In the genomic region with DNA sequence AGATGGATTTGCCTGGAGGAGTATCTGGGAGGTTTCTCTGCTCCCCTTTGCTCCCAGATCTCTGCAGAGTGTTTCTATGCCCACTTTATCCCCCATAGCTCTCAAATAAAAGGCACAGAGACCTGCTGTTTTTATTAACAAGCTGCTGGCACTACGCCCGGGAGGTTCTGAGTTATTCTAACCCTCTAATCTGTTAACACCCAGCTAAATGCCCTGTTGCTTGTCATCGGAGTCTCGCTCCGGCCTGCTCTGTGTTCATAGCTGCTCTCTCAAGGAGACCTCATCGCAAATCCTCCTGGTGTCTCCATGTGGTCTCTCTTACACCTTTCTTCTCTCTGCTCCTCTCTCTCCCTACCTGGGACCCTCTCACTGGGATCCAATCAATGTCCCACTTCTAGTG, we compare ENCODE assay signal across 10 mouse cellular contexts. TPM values are rescaled to one million over a fixed set of nuclear protein-coding genes. Genes with fewer than 3 reads are reported as not detected.
DNase-seq lines count a peak whose midpoint lies in the region; TF ChIP-seq lines count a peak whose summit lies in the region.
"Had no signal": no experiment of that assay in that cellular context is flagged by ENCODE, and none has a peak within 500 bp of the region (broad histone marks: within the 10 kb centered on the region; RNA-seq: fewer than 3 reads in every experiment).

No protein-coding gene starts in this region.

- H3K27ac ChIP-seq in heart, adult 2 months: peak overlapping the region; percentile 26; the same call in 1 of the 2 replicates

- no peaks in the 10 kb centered on the region for H3K36me3 ChIP-seq in heart, adult 2 months (ENCODE audit: control insufficient read depth, insufficient read depth, low read length)

- peak; percentile 32 to 41 for DNase-seq in layer of hippocampus, postnatal 10 days (ENCODE audit: low spot score in 2 of 2)
- no peak for DNase-seq in layer of hippocampus, adult 9-11 months
- DNase-seq in brain, adult 2 months (ENCODE audit: low read depth, low spot score): peak; percentile 36
- peak; percentile 33 to 38 for DNase-seq in heart, adult 2 months
- peak; percentile 56 for DNase-seq in kidney, postnatal 14 days
- no peak for DNase-seq in cerebellum, adult 18-20 months
- no peak for DNase-seq in urinary bladder, adult 2 months (ENCODE audit: low spot score)
- DNase-seq: adrenal gland, adult 8-10 months; liver, postnatal 0 days; thymus, postnatal 25 days had no signal

- TF ChIP-seq EP300 in heart, adult 2 months (IDR thresholded peaks at IDR 0.05; ENCODE audit: insufficient read depth, low read depth, low read length): no peak

- no peak for TF ChIP-seq POLR2A in heart, adult 2 months (IDR thresholded peaks at IDR 0.05; ENCODE audit: insufficient read depth, low read depth, low read length)

- H3K27me3 ChIP-seq in heart, adult 2 months (ENCODE audit: control insufficient read depth, insufficient read depth, low read length): no peaks in the 10 kb centered on the region

- intact Hi-C loops in heart, adult 2 months (cut with DNase I): no loop called here

- H3K9ac ChIP-seq in heart, adult 2 months (ENCODE audit: low read depth, low read length): no peak overlapping the region
- H3K9ac ChIP-seq: liver, postnatal 0 days had no signal

- 33% methylated on average over 6 of the region's 6 CpGs for WGBS in heart, adult 2 months

- no peak overlapping the region for H3K4me3 ChIP-seq in heart, adult 2 months

- no peaks in the 10 kb centered on the region for H3K4me1 ChIP-seq in heart, adult 2 months (ENCODE audit: control insufficient read depth, insufficient read depth, low read length)

- TF ChIP-seq CTCF in heart, adult 2 months (IDR thresholded peaks at IDR 0.05): no peak

- H3K79me2 ChIP-seq in heart, adult 2 months (replicated peaks; ENCODE audit: control insufficient read depth, insufficient read depth, low read length): no peaks in the 10 kb centered on the region; the same call in 1 of the 2 replicates

RNA-seq across cellular contexts. Expression of gene Rcl1, which starts 26.4 kb away (rescaled TPM):
- total RNA-seq in layer of hippocampus, postnatal 10 days (2021): 10 to 100 TPM; 17.8 to 20.7 TPM
- total RNA-seq in heart, adult 2 months (2021): 1 to 10 TPM; 5.0 to 6.2 TPM
- 5.3 and 5.6 TPM in 2 replicates for polyA plus RNA-seq in heart, adult 2 months (2012; rRNA removed)
- 20.6 and 21.5 TPM in 2 replicates for polyA plus RNA-seq in urinary bladder, adult 2 months (2012; rRNA removed)

RNA-seq across cellular contexts. Expression of gene Ak3, which starts 27.0 kb away (rescaled TPM):
- 10 to 100 TPM; 40.4 to 46.4 TPM for total RNA-seq in layer of hippocampus, postnatal 10 days (2021)
- 100 to 1,000 TPM in 1 of 2 experiments, 10 to 100 TPM in 1; 85.8 to 101 TPM for total RNA-seq in heart, adult 2 months (2021)
- 70.1 and 94.1 TPM in 2 replicates for polyA plus RNA-seq in heart, adult 2 months (2012; rRNA removed)
- polyA plus RNA-seq in urinary bladder, adult 2 months (2012; rRNA removed): 96.5 and 118 TPM in 2 replicates

Comparison
In these comparisons a context has a peak if more than half of its experiments do, and no peak if none do; other contexts are left out.
1. DNase-seq: peak in layer of hippocampus, postnatal 10 days (2 of 2), brain, adult 2 months (single experiment), heart, adult 2 months (2 of 2) and kidney, postnatal 14 days (single experiment); none in layer of hippocampus, adult 9-11 months (single experiment), cerebellum, adult 18-20 months (0 of 2) and urinary bladder, adult 2 months (single experiment).